12 mouse cellular contexts compared by ENCODE assay signal in the genomic region with DNA sequence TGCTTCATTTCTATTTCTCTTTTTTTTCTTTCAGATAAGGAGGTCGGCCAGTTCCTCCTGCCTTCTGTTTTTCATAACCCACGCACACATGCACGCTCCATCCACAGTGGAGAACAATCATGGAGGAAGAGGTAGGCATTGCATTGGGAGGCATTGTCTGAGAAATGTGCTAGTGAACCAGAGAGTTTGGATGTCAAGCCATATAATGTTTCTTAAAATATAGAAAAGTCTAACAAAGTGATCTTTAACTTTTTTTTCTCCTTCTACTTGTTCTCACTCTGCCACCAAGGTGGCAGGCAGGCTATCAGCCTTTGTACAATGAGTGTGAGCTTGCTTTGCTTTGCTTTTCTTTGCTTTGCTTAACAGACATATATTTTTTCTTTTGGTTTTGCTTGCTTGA. TPM values are rescaled to one million over a fixed set of nuclear protein-coding genes. Genes with fewer than 3 reads are reported as not detected.
DNase-seq lines count a peak whose midpoint lies in the region; ATAC-seq and TF ChIP-seq lines count a peak whose summit lies in the region.
"Had no signal": no experiment of that assay in that cellular context is flagged by ENCODE, and none has a peak within 500 bp of the region (broad histone marks: within the 10 kb centered on the region; RNA-seq: fewer than 3 reads in every experiment).

No protein-coding gene starts in this region.

- WGBS in hindbrain, embryonic 14.5 days = 52% methylated on average over 3 of the region's 3 CpGs
- WGBS in hindbrain, embryonic 13.5 days = 48% methylated on average over 3 of the region's 3 CpGs
- WGBS in liver, postnatal 0 days (ENCODE audit: insufficient replicate concordance) = 54% methylated on average over 3 of the region's 3 CpGs

- TF ChIP-seq RAD21 in MEL (IDR thresholded peaks at IDR 0.05; ENCODE audit: low read depth, low read length) = no peak

- TF ChIP-seq CTCF in MEL (IDR thresholded peaks at IDR 0.05 in 2 of 3, conservative IDR thresholded peaks at IDR 0.05 in 1 of 3; ENCODE audit: control insufficient read depth in 1 of 3, insufficient read depth in 1 of 3, low read depth in 2 of 3, low read length in 3 of 3, poor library complexity in 1 of 3, severe bottlenecking in 1 of 3) = no peak
- TF ChIP-seq CTCF in liver, postnatal 0 days (IDR thresholded peaks at IDR 0.05; ENCODE audit: low read depth) = no peak
- no peak for TF ChIP-seq CTCF in left cerebral cortex, adult 2 months (IDR thresholded peaks at IDR 0.05)

- H3K9me3 ChIP-seq in hindbrain, embryonic 14.5 days (ENCODE audit: control insufficient read depth, low read length) = no peaks in the 10 kb centered on the region
- no peaks in the 10 kb centered on the region for H3K9me3 ChIP-seq in hindbrain, embryonic 13.5 days
- no peaks in the 10 kb centered on the region for H3K9me3 ChIP-seq in MEL (replicated peaks; ENCODE audit: insufficient read depth, low read length)
- no peaks in the 10 kb centered on the region for H3K9me3 ChIP-seq in liver, postnatal 0 days (ENCODE audit: low read length)
- H3K9me3 ChIP-seq: kidney, embryonic 15.5 days; stomach, embryonic 15.5 days had no signal

- intact Hi-C loops in left cerebral cortex, adult 2 months (cut with DNase I) = loop anchor here (2.0 kb wide), 1 partner anchor 13 kb away; no protein-coding TSS in a partner anchor

- no peaks in the 10 kb centered on the region for H3K36me3 ChIP-seq in hindbrain, embryonic 14.5 days (replicated peaks; ENCODE audit: control insufficient read depth, insufficient read depth)
- no peaks in the 10 kb centered on the region for H3K36me3 ChIP-seq in hindbrain, embryonic 13.5 days
- no peaks in the 10 kb centered on the region for H3K36me3 ChIP-seq in MEL (ENCODE audit: control insufficient read depth in 1 of 2, insufficient read depth in 2 of 2, low read length in 2 of 2)
- no peaks in the 10 kb centered on the region for H3K36me3 ChIP-seq in liver, postnatal 0 days (replicated peaks; ENCODE audit: insufficient read depth, low read length)
- H3K36me3 ChIP-seq: kidney, embryonic 15.5 days; stomach, embryonic 15.5 days had no signal

- no peak overlapping the region for H3K4me2 ChIP-seq in hindbrain, embryonic 14.5 days (replicated peaks)
- H3K4me2 ChIP-seq in hindbrain, embryonic 13.5 days = no peak overlapping the region
- no peak overlapping the region for H3K4me2 ChIP-seq in liver, postnatal 0 days (ENCODE audit: low read depth, low read length)
- H3K4me2 ChIP-seq: kidney, embryonic 15.5 days; stomach, embryonic 15.5 days had no signal

- no peak overlapping the region for H3K4me3 ChIP-seq in hindbrain, embryonic 14.5 days (replicated peaks; ENCODE audit: low read length)
- no peak overlapping the region for H3K4me3 ChIP-seq in hindbrain, embryonic 13.5 days
- H3K4me3 ChIP-seq in MEL (ENCODE audit: control insufficient read depth in 1 of 2, insufficient read depth in 1 of 2, low read depth in 2 of 2, low read length in 2 of 2) = no peak overlapping the region
- H3K4me3 ChIP-seq in liver, postnatal 0 days (ENCODE audit: low read depth, low read length) = no peak overlapping the region
- no peak overlapping the region for H3K4me3 ChIP-seq in left cerebral cortex, adult 2 months
- H3K4me3 ChIP-seq: kidney, embryonic 15.5 days; stomach, embryonic 15.5 days had no signal

- no peak for TF ChIP-seq POLR2A in MEL (IDR thresholded peaks at IDR 0.05; ENCODE audit: control insufficient read depth in 1 of 2, insufficient read depth in 1 of 2, low read depth in 1 of 2, low read length in 2 of 2, poor library complexity in 1 of 2)

- no peak overlapping the region for H3K27ac ChIP-seq in hindbrain, embryonic 14.5 days
- no peak overlapping the region for H3K27ac ChIP-seq in hindbrain, embryonic 13.5 days
- H3K27ac ChIP-seq in MEL (ENCODE audit: control insufficient read depth, low read depth, low read length) = no peak overlapping the region
- H3K27ac ChIP-seq in liver, postnatal 0 days (ENCODE audit: low read depth) = no peak overlapping the region
- no peak overlapping the region for H3K27ac ChIP-seq in left cerebral cortex, adult 2 months
- H3K27ac ChIP-seq: kidney, embryonic 15.5 days; stomach, embryonic 15.5 days had no signal

- peak; percentile 59 for DNase-seq in hindbrain, embryonic 14.5 days (ENCODE audit: low spot score)
- DNase-seq in MEL (ENCODE audit: low read depth, low spot score) = peak; percentile 92
- peak; percentile 76 for DNase-seq in embryo, embryonic 10.5 days (ENCODE audit: low spot score)
- DNase-seq in liver, postnatal 0 days = peak; percentile 37
- DNase-seq in spleen, adult 12 weeks (ENCODE audit: low spot score) = no peak
- no peak for DNase-seq in left cerebral cortex, adult 11 months (ENCODE audit: low spot score)
- no peak for DNase-seq in left cerebral cortex, adult 2 months (ENCODE audit: extremely low spot score in 1 of 2, low spot score in 2 of 2)
- DNase-seq: heart, adult 11 months; lung, postnatal 36 days had no signal

- H3K9ac ChIP-seq in hindbrain, embryonic 14.5 days = no peak overlapping the region
- H3K9ac ChIP-seq in hindbrain, embryonic 13.5 days = no peak overlapping the region
- H3K9ac ChIP-seq in MEL (ENCODE audit: control insufficient read depth, low read depth, low read length, poor library complexity, severe bottlenecking) = no peak overlapping the region
- no peak overlapping the region for H3K9ac ChIP-seq in liver, postnatal 0 days (replicated peaks)
- H3K9ac ChIP-seq: kidney, embryonic 15.5 days; stomach, embryonic 15.5 days had no signal

- no peaks in the 10 kb centered on the region for H3K27me3 ChIP-seq in hindbrain, embryonic 14.5 days (ENCODE audit: control insufficient read depth, insufficient read depth, low read length)
- no peaks in the 10 kb centered on the region for H3K27me3 ChIP-seq in hindbrain, embryonic 13.5 days
- no peaks in the 10 kb centered on the region for H3K27me3 ChIP-seq in MEL (ENCODE audit: control insufficient read depth in 1 of 2, insufficient read depth in 2 of 2, low read length in 2 of 2)
- H3K27me3 ChIP-seq in liver, postnatal 0 days (ENCODE audit: insufficient read depth, low read length) = no peaks in the 10 kb centered on the region
- H3K27me3 ChIP-seq: kidney, embryonic 15.5 days; stomach, embryonic 15.5 days had no signal

- no peak for TF ChIP-seq EP300 in MEL (IDR thresholded peaks at IDR 0.05; ENCODE audit: low read depth in 1 of 2, low read length in 2 of 2)
- no peak for TF ChIP-seq EP300 in liver, postnatal 0 days (IDR thresholded peaks at IDR 0.05; ENCODE audit: low read depth)

- H3K4me1 ChIP-seq in hindbrain, embryonic 14.5 days (replicated peaks; ENCODE audit: control insufficient read depth, insufficient read depth, low read length) = no peaks in the 10 kb centered on the region
- no peaks in the 10 kb centered on the region for H3K4me1 ChIP-seq in hindbrain, embryonic 13.5 days (replicated peaks)
- H3K4me1 ChIP-seq in MEL (ENCODE audit: control insufficient read depth in 1 of 2, insufficient read depth in 2 of 2, low read length in 2 of 2) = no peaks in the 10 kb centered on the region
- H3K4me1 ChIP-seq in liver, postnatal 0 days (ENCODE audit: insufficient read depth) = no peaks in the 10 kb centered on the region
- H3K4me1 ChIP-seq: kidney, embryonic 15.5 days; stomach, embryonic 15.5 days had no signal

- no peak for ATAC-seq in hindbrain, embryonic 14.5 days (ENCODE audit: low FRiP score)
- no peak for ATAC-seq in hindbrain, embryonic 13.5 days (ENCODE audit: low FRiP score)
- no peak for ATAC-seq in liver, postnatal 0 days

- no peaks in the 10 kb centered on the region for H3K79me2 ChIP-seq in MEL (ENCODE audit: control insufficient read depth, insufficient read depth, low read length, poor library complexity)

TF ChIP-seq in MEL, 35 proteins besides CTCF, POLR2A, EP300 and RAD21:
- TF ChIP-seq POLR2AphosphoS2 (IDR thresholded peaks at IDR 0.05; ENCODE audit: low read length) (no peak), JUND (IDR thresholded peaks at IDR 0.05; ENCODE audit: low read depth, low read length) (no peak), ZMIZ1 (IDR thresholded peaks at IDR 0.05; ENCODE audit: low read depth, low read length) (no peak), USF2 (IDR thresholded peaks at IDR 0.05; ENCODE audit: borderline replicate concordance in 1 of 2, insufficient read depth in 1 of 2, low read depth in 1 of 2, low read length in 2 of 2) (no peak), HCFC1 (IDR thresholded peaks at IDR 0.05; ENCODE audit: low read depth, low read length) (no peak), MAZ (IDR thresholded peaks at IDR 0.05; ENCODE audit: low read depth, low read length) (no peak), TCF12 (IDR thresholded peaks at IDR 0.05; ENCODE audit: low read depth, low read length) (no peak), ZC3H11A (IDR thresholded peaks at IDR 0.05; ENCODE audit: low read depth, low read length) (no peak), ELF1 (IDR thresholded peaks at IDR 0.05; ENCODE audit: low read depth, low read length) (no peak), MEF2A (IDR thresholded peaks at IDR 0.05; ENCODE audit: extremely low read depth, insufficient replicate concordance, low read depth, low read length, poor library complexity, severe bottlenecking) (no peak), ETS1 (IDR thresholded peaks at IDR 0.05; ENCODE audit: low read depth, low read length) (no peak), MXI1 (IDR thresholded peaks at IDR 0.05; ENCODE audit: low read depth, low read length) (no peak)

RNA-seq across cellular contexts. Expression of a gene that starts 53.7 kb away (rescaled TPM):
- polyA plus RNA-seq in hindbrain, embryonic 14.5 days (2014; fragmentation: Nextera tagmentation; extraction: Ambion mirVana) = 75.7 and 80.9 TPM in 2 replicates
- 88.9 and 91.7 TPM in 2 replicates for polyA plus RNA-seq in hindbrain, embryonic 13.5 days (2015; fragmentation: Nextera tagmentation; extraction: Ambion mirVana)
- 41.2 and 50.3 TPM in 2 replicates for total RNA-seq in MEL (2012; rRNA removed)
- 10 to 100 TPM in 1 of 2 experiments, not detected in 1; 37.6 TPM for polyA plus RNA-seq in MEL (2012; ENCODE audit: insufficient read depth in 1 of 2, insufficient read length in 2 of 2, low read depth in 1 of 2, low replicate concordance in 2 of 2, missing spikeins in 1 of 2)
- polyA plus RNA-seq in liver, postnatal 0 days (2015; fragmentation: Nextera tagmentation; extraction: Ambion mirVana) = 15.5 and 15.6 TPM in 2 replicates
- 10 to 100 TPM; 29.5 to 30.9 TPM for total RNA-seq in left cerebral cortex, adult 2 months (2021)

Comparison
In these comparisons a context has a peak if more than half of its experiments do, and no peak if none do; other contexts are left out.
1. DNase-seq: peak in hindbrain, embryonic 14.5 days (single experiment), MEL (single experiment), embryo, embryonic 10.5 days (single experiment) and liver, postnatal 0 days (single experiment); none in spleen, adult 12 weeks (single experiment), left cerebral cortex, adult 11 months (single experiment) and left cerebral cortex, adult 2 months (0 of 2).